Comparison of ENCODE assay signal across 10 mouse cellular contexts in genomic region chr10:31260914-31261313, GRCm38 (mm10). TPM values are rescaled to one million over a fixed set of nuclear protein-coding genes. Genes with fewer than 3 reads are reported as not detected.
DNase-seq lines count a peak whose midpoint lies in the region; ATAC-seq lines count a peak whose summit lies in the region.
"Had no signal": no experiment of that assay in that cellular context is flagged by ENCODE, and none has a peak within 500 bp of the region (broad histone marks: within the 10 kb centered on the region; RNA-seq: fewer than 3 reads in every experiment).

No protein-coding gene starts in this region.

- peak overlapping the region; percentile 31 for H3K4me2 ChIP-seq in heart, embryonic 13.5 days

- 27% methylated on average over 7 of the region's 7 CpGs for WGBS in heart, embryonic 13.5 days

- no peak for ATAC-seq in heart, embryonic 13.5 days (ENCODE audit: extremely low read depth, insufficient number of reproducible peaks, low FRiP score, low TSS enrichment)
- ATAC-seq: forebrain, embryonic 16.5 days had no signal

- intact Hi-C loops in left cerebral cortex, postnatal 10 days (cut with DNase I), result no loop called here

- peak overlapping the region; percentile 71 for H3K9ac ChIP-seq in heart, embryonic 13.5 days

- no peaks in the 10 kb centered on the region for H3K27me3 ChIP-seq in heart, embryonic 13.5 days (replicated peaks)

- no peaks in the 10 kb centered on the region for H3K9me3 ChIP-seq in heart, embryonic 13.5 days
- H3K9me3 ChIP-seq: G1E had no signal

- H3K4me3 ChIP-seq in heart, embryonic 13.5 days, result no peak overlapping the region

- peaks cover 26% of the 10 kb centered on the region for H3K4me1 ChIP-seq in heart, embryonic 13.5 days

- DNase-seq in adrenal gland, adult 2 months, result peak; percentile 23
- no peak for DNase-seq in adrenal gland, postnatal 4 days (ENCODE audit: low spot score in 2 of 2)
- DNase-seq in left cerebral cortex, postnatal 10 days (ENCODE audit: extremely low spot score in 1 of 2, low spot score in 2 of 2), result peak; percentile 9 to 54
- DNase-seq in left cerebral cortex, adult 9 months (ENCODE audit: low spot score in 2 of 2), result no peak
- peak; percentile 7 for DNase-seq in lung, postnatal 14 days
- no peak for DNase-seq in yolk sac, embryonic 10.5 days (ENCODE audit: low spot score)
- no peak for DNase-seq in neural tube, embryonic 10.5 days (ENCODE audit: extremely low spot score, low spot score)

- peak overlapping the region; percentile 87 for H3K27ac ChIP-seq in heart, embryonic 13.5 days (replicated peaks)

- H3K36me3 ChIP-seq in heart, embryonic 13.5 days, result no peaks in the 10 kb centered on the region
- H3K36me3 ChIP-seq: G1E had no signal

RNA-seq across cellular contexts. Expression of gene Hddc2, which starts 52.3 kb away (rescaled TPM):
- 10 to 100 TPM; 32.9 to 37.3 TPM for total RNA-seq in adrenal gland, adult 2 months (2021)
- polyA plus RNA-seq in adrenal gland, adult 2 months (2012; rRNA removed), result 3.6 and 3.7 TPM in 2 replicates
- 10 to 100 TPM; 51.7 to 53.1 TPM for total RNA-seq in adrenal gland, postnatal 4 days (2021)
- total RNA-seq in left cerebral cortex, postnatal 10 days (2021), result 10 to 100 TPM; 28.7 to 32.4 TPM
- polyA plus RNA-seq in heart, embryonic 13.5 days (2015; fragmentation: Nextera tagmentation; extraction: Ambion mirVana), result 49.4 and 50.2 TPM in 2 replicates

Comparison
In these comparisons a context has a peak if more than half of its experiments do, and no peak if none do; other contexts are left out.
1. DNase-seq: peak in adrenal gland, adult 2 months (single experiment), left cerebral cortex, postnatal 10 days (2 of 2) and lung, postnatal 14 days (single experiment); none in adrenal gland, postnatal 4 days (0 of 2), left cerebral cortex, adult 9 months (0 of 2), yolk sac, embryonic 10.5 days (single experiment) and neural tube, embryonic 10.5 days (single experiment).